Mouse (Mus musculus) adrenal gland, postnatal 36 days (tissue): ENCODE data around the gene S100a4. TPM values are rescaled to one million over a fixed set of nuclear protein-coding genes. Genes with fewer than 3 reads are reported as not detected.

ENCODE experiments used
- DNase-seq, 2 experiments: peaks; one replicate each; pipeline ENCODE4 v3.0.0; 2021; ENCODE audit warnings: mixed read lengths in 1 of 2
- long read RNA-seq, 2 experiments: library from polyadenylated mRNA; stranded (forward); transcript quantifications; one replicate each; pipeline ENCODE4 v2.0.0; 2021; ENCODE audit warnings: borderline sequencing depth in 2 of 2
- total RNA-seq, 2 experiments: library from RNA; stranded (reverse); gene quantifications; 2 replicates each; pipeline ENCODE4 v1.2.3; 2021

The S100a4 gene
- total RNA-seq: 10 to 100 TPM in 1 of 2 experiments, 1 to 10 TPM in 1; 9.0 to 11.5 TPM
- long read RNA-seq, experiment 1, partial matches to known transcripts: 0 of 1 reads
- long read RNA-seq, experiment 1, other reads (novel, unspliced or antisense): 0 of 1 reads
- long read RNA-seq, experiment 2, partial matches to known transcripts: 0 of 1 reads
- long read RNA-seq, experiment 2, other reads (novel, unspliced or antisense): 0 of 1 reads

DNA sequence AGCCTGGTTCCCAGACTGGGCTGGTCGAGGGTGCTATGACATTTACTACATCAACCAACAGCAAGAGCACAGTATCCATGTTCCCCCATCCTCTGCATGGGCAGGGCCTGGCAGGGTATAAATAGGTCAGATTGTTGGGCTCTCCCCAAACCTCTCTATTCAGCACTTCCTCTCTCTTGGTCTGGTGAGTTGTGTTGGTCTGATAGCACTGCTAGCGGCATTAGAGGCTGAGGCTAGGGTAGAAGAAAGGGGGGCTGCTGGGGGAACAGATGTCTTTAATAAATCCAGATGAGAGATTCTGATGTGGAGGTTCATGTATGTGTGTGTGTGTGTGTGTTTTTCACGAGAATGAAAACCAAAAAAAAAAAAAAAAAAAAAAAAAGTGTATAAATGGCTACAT lies at the start of gene S100a4:
TSS of gene S100a4 (plus strand) at position 149 of the 400 bp plus-strand sequence.
- DNase-seq: no peak

DNA sequence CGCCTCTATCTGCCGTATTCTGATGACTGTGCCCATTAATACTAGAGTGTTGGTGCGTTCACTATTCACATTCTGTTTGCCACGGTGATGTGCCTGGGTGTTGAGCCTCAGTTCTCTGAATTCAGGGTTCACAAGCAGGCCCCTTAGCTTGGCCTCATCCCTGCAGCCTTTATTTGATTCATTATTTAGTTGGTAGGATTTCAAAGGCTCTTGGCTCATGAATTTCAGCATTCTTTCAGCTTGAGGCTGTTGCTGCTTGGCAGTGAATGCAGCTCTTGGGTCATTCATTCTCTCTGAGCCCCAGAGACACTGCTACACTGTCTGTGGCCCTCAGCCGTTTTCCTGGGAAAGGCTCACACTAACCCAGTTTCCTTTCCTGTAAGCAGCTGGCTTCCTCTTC lies 47.6 kb upstream of the S100a4 start:
- no peak for DNase-seq

- DNase-seq: no peak
Observed at GRCm38 (mm10) chr3:90560008-90560628, 43.5 kb upstream of the S100a4 start, which contains the start of gene S100a3. S100a3 (plus strand) TSS chr3:90560578.

GRCm38 (mm10) chr3:90574691-90575090 lies 28.9 kb upstream of the S100a4 start:
- peak in 1 of 2 experiments; percentile 41 for DNase-seq

GRCm38 (mm10) chr3:90575320-90575719 lies 28.3 kb upstream of the S100a4 start:
- no peak for DNase-seq

- no peak for DNase-seq
Observed at GRCm38 (mm10) chr3:90576351-90577001, 27.1 kb upstream of the S100a4 start.

DNA sequence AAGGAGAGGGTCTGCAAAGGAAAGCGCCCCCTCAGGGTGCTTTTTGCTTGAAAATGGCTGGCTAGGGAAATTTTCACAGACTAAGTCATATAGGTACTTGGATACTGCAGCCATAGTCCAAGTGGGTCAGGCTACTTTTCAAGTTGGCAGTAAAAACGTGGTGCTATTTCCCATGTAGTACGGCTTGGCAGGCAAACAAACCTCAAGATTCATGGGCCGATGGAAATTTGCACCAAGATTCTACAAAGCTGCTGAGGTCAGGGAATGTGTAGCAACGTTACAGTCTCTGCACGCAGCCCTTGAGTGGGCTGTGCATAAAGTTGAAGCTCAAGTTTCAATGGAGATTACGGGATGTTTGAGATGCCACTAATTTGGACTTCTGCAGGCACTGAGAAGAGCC lies 24.1 kb upstream of the S100a4 start:
- no peak for DNase-seq

DNA sequence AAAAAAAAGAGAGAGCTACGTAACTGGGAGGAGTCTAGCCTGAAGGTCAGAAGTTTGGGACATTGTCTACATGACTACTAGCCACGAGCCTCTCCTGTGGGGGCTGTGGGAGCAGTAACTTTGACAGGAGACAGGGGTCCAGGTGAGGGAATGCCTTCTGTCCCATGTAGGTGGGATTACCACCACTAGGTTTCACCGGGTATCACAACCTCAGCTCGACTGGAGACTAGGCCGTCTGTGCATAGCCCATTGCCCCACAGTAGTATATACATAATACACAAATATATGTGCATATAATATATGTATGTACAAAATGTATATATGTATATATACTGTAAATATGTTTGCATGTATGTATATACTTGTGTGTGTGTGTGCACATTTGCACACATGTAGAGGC lies 22.4 kb upstream of the S100a4 start:
- DNase-seq: no peak

GRCm38 (mm10) chr3:90582156-90582555 lies 21.4 kb upstream of the S100a4 start:
- DNase-seq: no peak

- no peak for DNase-seq
Observed at GRCm38 (mm10) chr3:90582556-90582955, 21.0 kb upstream of the S100a4 start.

DNA sequence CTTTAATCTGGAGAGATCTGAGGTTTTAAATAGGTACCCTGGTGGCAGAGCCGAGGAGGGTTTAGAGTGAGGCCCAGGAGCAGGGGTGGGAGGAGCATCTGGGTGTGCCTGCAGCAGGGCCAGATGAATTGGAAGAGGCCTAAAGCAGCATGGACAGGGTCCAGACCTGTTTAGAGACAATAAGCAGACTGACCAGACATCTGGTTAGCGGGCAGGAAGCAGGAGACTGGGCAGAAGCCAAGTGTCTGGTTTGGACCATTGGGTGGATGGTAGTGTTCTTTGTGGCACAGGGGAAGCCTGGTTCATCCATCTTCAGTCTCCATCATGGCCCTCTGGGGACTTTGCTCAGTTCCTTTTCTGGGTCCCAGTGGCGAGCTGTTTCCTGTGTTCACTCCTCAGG lies 19.7 kb upstream of the S100a4 start:
- peak; percentile 38 to 53 for DNase-seq

DNA sequence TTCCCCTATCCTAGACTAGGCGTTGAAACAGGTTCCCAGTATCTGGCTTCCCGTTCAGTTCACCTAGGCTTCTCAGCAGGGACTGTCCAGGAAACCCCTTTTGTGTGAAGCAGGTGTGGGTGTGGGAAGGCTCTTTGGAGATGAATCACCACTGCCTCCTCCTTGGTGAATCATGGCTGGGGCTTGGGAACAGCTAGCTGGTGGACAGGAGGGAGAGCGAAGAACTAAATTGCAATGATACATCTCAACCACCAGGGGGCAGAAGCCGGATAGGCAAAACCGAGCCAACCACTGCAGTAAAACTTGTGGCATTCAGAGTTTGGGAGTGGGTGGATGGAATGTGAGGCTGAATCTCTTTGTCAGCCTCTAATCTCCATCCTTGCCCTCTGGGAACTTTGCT lies 18.0 kb upstream of the S100a4 start:
- DNase-seq: peak; percentile 60 to 80

DNA sequence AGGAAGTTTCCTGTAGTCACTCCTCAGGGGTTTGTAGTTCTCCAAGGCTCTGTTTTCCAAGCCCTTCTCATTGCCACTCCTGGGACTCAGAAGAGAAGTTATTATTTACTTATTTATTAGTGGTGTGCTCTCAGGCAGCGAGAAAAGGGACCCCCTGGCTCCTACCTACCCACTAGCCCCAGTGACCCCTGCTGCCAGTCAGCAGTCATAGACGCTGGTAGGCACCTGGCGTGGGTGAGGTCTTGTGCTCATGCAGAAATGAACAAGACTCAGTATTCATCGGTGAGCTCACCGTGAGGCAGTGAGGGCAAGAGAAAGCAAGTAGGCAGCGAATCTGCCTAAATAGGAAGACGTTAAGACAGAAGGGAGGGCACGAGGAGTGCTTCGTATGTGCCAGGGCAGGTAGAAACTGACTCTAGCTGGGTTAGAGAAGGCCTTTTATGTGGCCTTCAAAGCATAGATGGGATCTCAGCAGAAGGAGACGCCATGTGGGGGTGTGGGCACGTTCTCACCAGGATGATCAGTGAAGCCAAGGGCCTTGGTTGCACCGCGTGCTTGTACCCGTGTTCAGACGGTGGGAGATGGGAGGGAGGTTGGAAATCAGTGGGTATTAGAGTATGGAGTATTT lies 17.4 kb upstream of the S100a4 start:
- no peak for DNase-seq

DNA sequence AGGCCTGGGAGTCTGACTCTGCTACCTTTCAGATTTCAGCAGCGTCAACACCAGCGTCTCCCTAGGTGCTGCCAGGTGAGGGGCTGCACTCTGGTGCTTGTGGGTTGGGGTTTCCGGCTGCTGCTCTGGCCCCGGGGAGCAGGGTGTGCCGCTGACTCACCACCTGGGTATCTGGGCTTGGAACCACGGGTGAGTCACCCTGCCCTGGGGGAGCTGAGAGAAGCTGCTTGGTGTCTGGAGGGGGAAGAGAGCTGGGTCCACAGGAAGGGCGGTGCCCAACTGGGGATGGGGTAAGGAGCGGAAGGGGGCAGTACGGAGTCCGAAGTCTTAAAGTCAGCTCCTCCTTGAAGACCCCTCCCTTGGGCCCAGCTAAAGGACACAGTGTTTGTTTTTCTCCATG lies 16.7 kb upstream of the S100a4 start:
- DNase-seq: peak; percentile 91 to 94

GRCm38 (mm10) chr3:90587361-90588101 lies 16.0 kb upstream of the S100a4 start:
- peak; percentile 36 to 57 for DNase-seq

- DNase-seq: no peak
Observed at GRCm38 (mm10) chr3:90589390-90589789, 14.2 kb upstream of the S100a4 start.

DNA sequence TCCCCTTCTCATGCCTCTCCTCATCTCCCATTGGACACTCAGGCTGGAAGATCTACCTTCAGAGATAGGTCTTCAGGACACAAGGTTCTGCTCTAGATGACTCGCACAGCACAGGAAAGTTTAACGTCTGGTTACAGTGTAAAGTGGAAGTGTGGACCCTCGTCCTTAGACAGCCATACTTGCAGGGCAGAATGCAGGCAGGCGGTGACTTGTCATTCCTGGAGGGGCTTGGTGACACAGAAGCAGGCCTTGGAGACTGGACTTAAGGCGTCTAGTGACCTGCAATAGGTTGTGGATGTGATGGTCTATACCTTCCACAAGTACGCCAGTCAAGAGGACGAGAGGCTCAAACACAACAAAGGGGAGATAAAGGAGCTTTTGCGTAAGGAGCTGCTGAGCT lies 13.6 kb upstream of the S100a4 start, which contains the start of gene S100a2:
TSS of gene S100a2 (plus strand) at position 301 of the 400 bp plus-strand sequence.
- DNase-seq: no peak

DNA sequence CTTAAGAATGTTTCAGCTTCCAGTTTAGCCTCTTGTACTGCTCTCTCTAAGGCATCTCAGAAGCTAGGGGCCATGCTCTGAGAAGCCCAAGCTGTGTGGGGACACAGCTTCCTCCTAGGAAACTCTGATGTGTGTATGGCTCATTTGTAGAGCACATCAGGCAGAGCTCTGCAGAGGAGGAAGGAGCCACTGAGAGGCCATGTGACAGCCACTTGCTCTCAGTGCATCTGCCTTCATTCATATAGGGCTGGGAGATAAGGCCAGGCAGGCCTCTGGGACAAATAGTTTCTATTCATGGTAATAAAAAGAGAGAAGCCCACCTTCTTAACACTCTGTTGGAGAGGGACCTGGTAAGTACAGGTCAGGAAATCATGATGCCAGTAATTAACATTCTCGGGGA lies 9.1 kb upstream of the S100a4 start:
- DNase-seq: no peak

DNA sequence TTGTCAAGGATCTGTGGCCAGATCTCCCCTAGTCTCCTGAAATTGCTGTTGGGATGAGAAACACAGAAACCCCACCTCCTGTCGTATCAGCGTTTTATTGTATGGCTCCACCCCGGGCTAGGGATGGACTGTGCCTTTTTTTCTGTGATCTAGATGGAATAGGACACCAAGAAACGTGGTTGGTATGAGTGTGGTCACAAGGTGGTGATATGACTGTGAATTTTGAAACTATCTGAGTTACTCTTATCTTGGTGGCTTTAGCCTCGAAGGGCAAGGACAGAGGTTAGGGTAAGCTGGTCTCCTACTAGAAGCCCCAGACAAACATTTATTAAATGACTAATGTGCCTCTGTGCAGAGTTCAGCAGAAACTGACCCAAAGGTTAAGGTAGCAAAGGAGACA lies 8.0 kb upstream of the S100a4 start:
- no peak for DNase-seq

DNA sequence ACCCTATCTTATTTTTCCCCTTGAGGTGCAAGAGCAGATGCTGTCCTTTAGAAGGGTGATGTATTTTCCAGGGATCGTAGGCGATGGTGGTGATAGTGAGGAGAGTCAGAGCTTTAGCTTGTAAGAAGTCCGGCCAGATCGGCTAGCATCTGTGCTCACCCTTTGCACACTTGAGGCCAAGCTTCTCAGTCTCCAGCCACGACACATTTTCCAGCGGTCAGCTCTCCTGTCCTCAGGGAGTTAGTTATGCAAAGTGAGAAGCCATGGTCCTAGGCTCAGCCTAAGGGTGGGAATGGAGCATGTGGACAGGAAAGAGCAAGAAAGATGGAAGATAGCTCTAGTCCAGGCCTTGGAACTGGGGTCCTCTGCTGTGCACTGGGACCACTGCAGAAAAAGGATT lies 6.8 kb upstream of the S100a4 start:
- DNase-seq: no peak

DNA sequence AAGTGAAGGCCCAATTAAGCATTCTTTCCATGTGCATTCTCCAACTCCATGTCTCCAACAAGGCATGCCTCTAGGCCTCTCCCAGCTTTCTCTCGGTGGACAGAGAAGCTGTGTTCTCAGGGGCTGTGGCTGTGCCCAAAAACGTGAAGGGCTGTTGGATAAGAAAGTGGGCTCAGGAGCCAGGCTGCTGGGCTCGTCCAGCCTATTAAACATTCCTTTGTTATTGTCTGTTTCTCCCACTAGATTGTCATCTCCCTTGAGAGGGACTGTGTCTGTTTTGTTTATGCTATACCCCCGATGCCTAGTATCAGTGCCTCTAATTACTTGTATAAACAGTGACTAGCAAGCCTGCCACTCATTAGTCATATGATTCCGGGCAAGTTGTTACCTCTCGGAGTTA lies 5.8 kb upstream of the S100a4 start:
- no peak for DNase-seq

- no peak for DNase-seq
Observed at GRCm38 (mm10) chr3:90598212-90598611, 5.4 kb upstream of the S100a4 start.
